Mouse (Mus musculus) testis, adult 2 months (tissue): ENCODE measurements around the gene Esyt3. TPM values are rescaled to one million over a fixed set of nuclear protein-coding genes. Genes with fewer than 3 reads are reported as not detected.

Experiments used
- H3K27ac ChIP-seq: fragments of 200-500 bp; 2 replicates; pipeline ENCODE4 v1.5.1; 2012; ENCODE audit warnings: low read depth, low read length; ENCODE audit not compliant: control insufficient read depth, insufficient read depth
- H3K27me3 ChIP-seq: fragments of 200-500 bp; 2 replicates; pipeline ENCODE4 v1.6.1; 2012; ENCODE audit warnings: mild to moderate bottlenecking, low read length, moderate library complexity; ENCODE audit not compliant: control insufficient read depth, insufficient read depth
- H3K36me3 ChIP-seq: fragments of 200-500 bp; 2 replicates; pipeline ENCODE4 v1.6.1; 2012; ENCODE audit warnings: mild to moderate bottlenecking, low read length; ENCODE audit not compliant: control insufficient read depth, insufficient read depth
- H3K4me1 ChIP-seq: fragments of 200-500 bp; 2 replicates; pipeline ENCODE4 v1.6.1; 2012; ENCODE audit warnings: low read length; ENCODE audit not compliant: control insufficient read depth, insufficient read depth
- H3K4me3 ChIP-seq: fragments of 200-500 bp; 2 replicates; pipeline ENCODE4 v1.5.1; 2012; ENCODE audit warnings: low read depth, mild to moderate bottlenecking, low read length, moderate library complexity, mixed read lengths; ENCODE audit not compliant: control insufficient read depth
- CTCF ChIP-seq: fragments of 200-500 bp; IDR thresholded peaks from 2 replicates; pipeline ENCODE4 v1.5.1; 2012; ENCODE audit warnings: low read depth, mild to moderate bottlenecking, inconsistent platforms, low read length, moderate library complexity; ENCODE audit not compliant: control insufficient read depth, insufficient read depth, insufficient replicate concordance
- POLR2A ChIP-seq: fragments of 200-500 bp; IDR thresholded peaks from 2 replicates; pipeline ENCODE4 v1.6.1; 2012; ENCODE audit warnings: low read depth, mild to moderate bottlenecking, inconsistent platforms, low read length, moderate library complexity; ENCODE audit not compliant: control insufficient read depth
- polyA plus RNA-seq: library from polyadenylated mRNA; depleted of rRNA; stranded (reverse); fragments of >200 nt; gene quantifications from 2 replicates; pipeline ENCODE4 v1.2.3, GENCODE M21; 2012; rRNA removed

Gene Esyt3
- polyA plus RNA-seq, 1 experiment = 61.3 TPM

DNA sequence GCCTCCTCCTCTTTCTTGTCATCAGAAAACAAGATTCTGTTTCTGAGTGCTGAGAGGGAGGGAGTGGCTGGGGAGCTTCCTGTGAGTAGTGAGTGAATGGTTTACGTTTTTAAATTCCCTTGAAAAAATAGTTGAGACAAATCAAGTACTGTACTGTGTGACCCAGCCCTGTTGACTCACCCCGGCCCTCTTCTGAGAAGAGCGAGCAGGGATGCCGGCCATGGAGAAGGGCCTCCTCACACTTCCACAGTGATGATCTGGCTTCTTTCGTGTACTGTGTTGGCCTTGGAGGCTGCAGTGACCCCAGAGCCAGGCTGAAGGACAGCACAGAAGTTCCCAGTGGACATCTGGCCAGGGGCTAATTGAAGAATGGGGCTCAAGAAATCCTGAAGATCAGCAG is 54.1 kb downstream of the Esyt3 start:
- no peaks in the 10 kb centered on the region for H3K27me3 ChIP-seq
- TF ChIP-seq POLR2A (no peak; the same call in 1 of the 2 replicates), CTCF (no peak)
- H3K4me3 ChIP-seq = peak overlapping the region; percentile 94
- peak overlapping the region; percentile 94 for H3K27ac ChIP-seq
- H3K36me3 ChIP-seq = peaks cover 7% of the 10 kb centered on the region
- H3K4me1 ChIP-seq = no peaks in the 10 kb centered on the region

Other genes with a start within 250 kb of the Esyt3 start
- gene Pik3cb, start 217.9 kb downstream of the Esyt3 start, polyA plus RNA-seq = 2.7 and 3.0 TPM in 2 replicates
- gene Faiml, start 121.3 kb downstream of the Esyt3 start, polyA plus RNA-seq = 10.2 and 15.7 TPM in 2 replicates
- 11.5 and 14.9 TPM in 2 replicates for gene Cep70, start 115.2 kb downstream of the Esyt3 start, polyA plus RNA-seq
- 17.2 and 20.2 TPM in 2 replicates for gene Mras, start 78.8 kb upstream of the Esyt3 start, polyA plus RNA-seq
- 0.22 and 0.28 TPM in 2 replicates for gene Nme9, start 92.9 kb upstream of the Esyt3 start, polyA plus RNA-seq
- 9.7 and 11.9 TPM in 2 replicates for gene Armc8, start 210.3 kb upstream of the Esyt3 start, polyA plus RNA-seq
- gene Dbr1, start 217.2 kb upstream of the Esyt3 start, polyA plus RNA-seq = 3.0 and 3.6 TPM in 2 replicates